Mouse (Mus musculus): ENCODE results near the gene Patz1.

DNA sequence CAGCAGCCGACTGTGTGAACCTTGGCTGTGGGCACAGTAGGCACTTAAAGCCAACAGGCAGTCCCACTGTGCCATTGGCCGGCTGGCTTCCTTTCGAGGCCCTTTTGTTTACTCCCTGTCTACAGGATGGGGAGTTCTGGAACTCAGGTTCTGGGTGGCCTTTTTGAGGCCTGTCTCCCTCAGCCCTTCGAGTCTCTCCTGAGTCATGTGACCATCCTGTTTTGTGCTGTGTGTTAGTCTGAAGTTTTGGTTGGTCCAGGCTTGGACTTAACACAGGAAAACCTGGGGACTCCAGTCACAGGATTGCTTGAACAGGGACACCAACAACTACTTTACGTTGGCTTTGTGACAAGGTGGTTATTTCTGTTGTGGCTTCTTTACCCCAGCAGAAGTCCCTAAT lies 7.4 kb downstream of the Patz1 start:
- TF ChIP-seq CTCF (IDR thresholded peaks at IDR 0.05; ENCODE audit: low read depth, low read length) = no peak
- no peak for TF ChIP-seq POLR2A (IDR thresholded peaks at IDR 0.05; ENCODE audit: borderline replicate concordance, low read depth, low read length)
